Mouse (Mus musculus) MEL (cell line): ENCODE data around the gene Mrpl51. TPM values are rescaled to one million over a fixed set of nuclear protein-coding genes. Genes with fewer than 3 reads are reported as not detected.
A peak's percentile ranks its signal among the peaks of the same experiment; 100 is the strongest.

Experiments
- DNase-seq: peaks from one replicate; pipeline ENCODE4 v3.0.0; 2011; ENCODE audit warnings: low read depth, low spot score
- H3K27ac ChIP-seq: 2 replicates; pipeline ENCODE4 v1.5.1; 2012; ENCODE audit warnings: low read depth, mild to moderate bottlenecking, control low read depth, low read length, moderate library complexity; ENCODE audit not compliant: control insufficient read depth
- H3K27me3 ChIP-seq, 2 experiments: fragments of 150-350 bp in 1 of 2; sonication (generic) in 1 of 2; 2 replicates each; pipeline ENCODE4 v1.6.1; 2012; ENCODE audit warnings: low read length in 2 of 2, mild to moderate bottlenecking in 2 of 2, improper control_type of control experiment in 1 of 2, moderate library complexity in 1 of 2; ENCODE audit not compliant: insufficient read depth in 2 of 2, control insufficient read depth in 1 of 2
- H3K36me3 ChIP-seq, 2 experiments: 2 replicates each; pipeline ENCODE4 v1.6.1; 2012 to 2014; ENCODE audit warnings: low read length in 2 of 2, improper control_type of control experiment in 1 of 2, inconsistent platforms in 1 of 2, mild to moderate bottlenecking in 1 of 2; ENCODE audit not compliant: insufficient read depth in 2 of 2, control insufficient read depth in 1 of 2
- H3K4me1 ChIP-seq, 2 experiments: fragments of 150-350 bp in 1 of 2; sonication (generic) in 1 of 2; 2 replicates each; pipeline ENCODE4 v1.6.1; 2012; ENCODE audit warnings: low read length in 2 of 2, improper control_type of control experiment in 1 of 2, mild to moderate bottlenecking in 1 of 2; ENCODE audit not compliant: insufficient read depth in 2 of 2, control insufficient read depth in 1 of 2
- H3K4me3 ChIP-seq, 2 experiments: fragments of 150-350 bp in 1 of 2; sonication (generic) in 1 of 2; 2 replicates each; pipeline ENCODE4 v1.5.1; 2012; ENCODE audit warnings: low read depth in 2 of 2, low read length in 2 of 2, mild to moderate bottlenecking in 2 of 2, moderate library complexity in 2 of 2, control low read depth in 1 of 2, improper control_type of control experiment in 1 of 2; ENCODE audit not compliant: control insufficient read depth in 1 of 2, insufficient read depth in 1 of 2
- H3K79me2 ChIP-seq: 2 replicates; pipeline ENCODE4 v1.6.1; 2012; ENCODE audit warnings: mild to moderate bottlenecking, low read length, moderate library complexity; ENCODE audit not compliant: control insufficient read depth, poor library complexity, insufficient read depth
- H3K9ac ChIP-seq: 2 replicates; pipeline ENCODE4 v1.6.1; 2012; ENCODE audit warnings: low read depth, mild to moderate bottlenecking, control low read depth, low read length, moderate library complexity; ENCODE audit not compliant: control insufficient read depth, poor library complexity, severe bottlenecking
- H3K9me3 ChIP-seq: fragments of 150-350 bp; sonication (generic); replicated peaks from 2 replicates; pipeline ENCODE4 v1.6.1; 2012; ENCODE audit warnings: mild to moderate bottlenecking, low read length, improper control_type of control experiment, moderate library complexity; ENCODE audit not compliant: insufficient read depth
- CHD2 ChIP-seq: IDR thresholded peaks from 2 replicates; pipeline ENCODE4 v1.6.1; 2011; ENCODE audit warnings: low read length, improper control_type of control experiment
- CTCF ChIP-seq, 3 experiments: IDR thresholded peaks in 2 of 3; conservative IDR thresholded peaks in 1 of 3; 2 replicates each; pipeline ENCODE4 v1.5.1; 2011 to 2012; ENCODE audit warnings: low read length in 3 of 3, low read depth in 2 of 3, mild to moderate bottlenecking in 2 of 3, improper control_type of control experiment in 1 of 3, inconsistent platforms in 1 of 3, mixed read lengths in 1 of 3, moderate library complexity in 1 of 3; ENCODE audit not compliant: control insufficient read depth in 1 of 3, insufficient read depth in 1 of 3, poor library complexity in 1 of 3, severe bottlenecking in 1 of 3
- E2F4 ChIP-seq: IDR thresholded peaks from 2 replicates; pipeline ENCODE4 v1.6.1; 2011; ENCODE audit warnings: low read depth, low read length, improper control_type of control experiment, borderline replicate concordance
- ELF1 ChIP-seq: IDR thresholded peaks from 2 replicates; pipeline ENCODE4 v1.6.1; 2014; ENCODE audit warnings: low read depth, mild to moderate bottlenecking, inconsistent platforms, low read length, improper control_type of control experiment, moderate library complexity
- HCFC1 ChIP-seq: IDR thresholded peaks from 2 replicates; pipeline ENCODE4 v1.6.1; 2012; ENCODE audit warnings: low read depth, mild to moderate bottlenecking, inconsistent platforms, low read length, improper control_type of control experiment, moderate library complexity
- JUND ChIP-seq: IDR thresholded peaks from 2 replicates; pipeline ENCODE4 v1.6.1; 2011; ENCODE audit warnings: low read depth, mild to moderate bottlenecking, improper control_type of control experiment, low read length
- MAX ChIP-seq: IDR thresholded peaks from 2 replicates; pipeline ENCODE4 v1.6.1; 2011; ENCODE audit warnings: low read length, improper control_type of control experiment
- POLR2A ChIP-seq, 2 experiments: IDR thresholded peaks; 2 replicates each; pipeline ENCODE4 v1.6.1; 2011 to 2012; ENCODE audit warnings: low read length in 2 of 2, mild to moderate bottlenecking in 2 of 2, control low read depth in 1 of 2, improper control_type of control experiment in 1 of 2, low read depth in 1 of 2, moderate library complexity in 1 of 2; ENCODE audit not compliant: control insufficient read depth in 1 of 2, insufficient read depth in 1 of 2, poor library complexity in 1 of 2
- POLR2AphosphoS2 ChIP-seq: IDR thresholded peaks from 2 replicates; pipeline ENCODE4 v1.6.1; 2011; ENCODE audit warnings: low read length, improper control_type of control experiment
- RAD21 ChIP-seq: IDR thresholded peaks from 2 replicates; pipeline ENCODE4 v1.6.1; 2011; ENCODE audit warnings: mild to moderate bottlenecking, low read depth, low read length, improper control_type of control experiment
- SMC3 ChIP-seq: IDR thresholded peaks from 2 replicates; pipeline ENCODE4 v1.6.1; 2011; ENCODE audit warnings: low read depth, low read length, improper control_type of control experiment
- USF1 ChIP-seq: IDR thresholded peaks from 2 replicates; pipeline ENCODE4 v1.6.1; 2014; ENCODE audit warnings: low read depth, mild to moderate bottlenecking, inconsistent platforms, low read length, improper control_type of control experiment, moderate library complexity
- ZC3H11A ChIP-seq: IDR thresholded peaks from 2 replicates; pipeline ENCODE4 v1.6.1; 2012; ENCODE audit warnings: low read depth, mild to moderate bottlenecking, inconsistent platforms, low read length, improper control_type of control experiment
- polyA plus RNA-seq, 2 experiments: library from polyadenylated mRNA; stranded (reverse) in 1 of 2; unstranded in 1 of 2; fragments of >175 nt in 1 of 2; fragments of >200 nt in 1 of 2; gene quantifications; 2 replicates each; pipeline versions ENCODE4 v1.2.1 to v1.2.4; 2012; ENCODE audit warnings: low replicate concordance in 2 of 2, low read depth in 1 of 2; ENCODE audit not compliant: insufficient read length in 2 of 2, insufficient read depth in 1 of 2, missing spikeins in 1 of 2
- total RNA-seq: library from RNA; depleted of rRNA; stranded (reverse); fragments of 300-350 nt; gene quantifications from 2 replicates; pipeline ENCODE4 v1.2.3, GENCODE M21; 2012

Mrpl51 gene
- total and polyA plus RNA-seq, 3 experiments, result 251 to 286 TPM; not detected in 1

DNA sequence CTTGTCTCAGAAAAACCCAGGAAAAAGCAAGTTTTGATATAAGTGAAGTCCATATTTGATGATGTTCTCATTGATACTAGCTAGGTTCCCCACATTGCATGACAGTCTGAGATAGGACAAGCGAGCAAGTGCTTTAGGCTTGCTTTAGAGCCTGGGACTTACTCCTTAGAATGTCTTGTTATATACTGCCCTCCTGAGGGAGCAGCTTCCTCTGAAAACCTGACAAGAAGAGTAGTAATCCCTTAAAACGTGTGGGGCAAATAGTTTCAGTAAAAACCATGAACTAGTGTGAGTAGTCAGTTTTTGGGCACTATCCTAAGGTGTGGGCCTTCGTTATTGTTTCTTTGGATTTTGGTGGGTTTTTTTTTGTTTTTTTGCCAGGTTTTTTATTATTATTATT lies 48.5 kb upstream of the Mrpl51 start:
- H3K79me2 ChIP-seq, result peaks cover 6% of the 10 kb centered on the region; the same call in 1 of the 2 replicates
- TF ChIP-seq ZC3H11A, result peak; percentile 28; the same call in 1 of the 2 replicates
- no peak for TF ChIP-seq JUND
- TF ChIP-seq SMC3, result peak; percentile 54
- peak in 2 of 3 experiments; percentile 24 to 59; a peak in 3 of 6 replicates for TF ChIP-seq CTCF (IDR thresholded peaks at IDR 0.05 in 2 of 3, conservative IDR thresholded peaks at IDR 0.05 in 1 of 3; ENCODE audit: control insufficient read depth in 1 of 3, insufficient read depth in 1 of 3, low read depth in 2 of 3, low read length in 3 of 3, poor library complexity in 1 of 3, severe bottlenecking in 1 of 3)
- TF ChIP-seq POLR2A (IDR thresholded peaks at IDR 0.05; ENCODE audit: control insufficient read depth in 1 of 2, insufficient read depth in 1 of 2, low read depth in 1 of 2, low read length in 2 of 2, poor library complexity in 1 of 2), result 0 out of 4 replicates have a peak, but pooled peaks of 1 of the 2 experiments have one; percentile 7
- peak; percentile 34; the same call in 1 of the 2 replicates for TF ChIP-seq POLR2AphosphoS2
- TF ChIP-seq RAD21, result peak; percentile 42
- no peak for TF ChIP-seq ELF1
- no peak overlapping the region for H3K9ac ChIP-seq
- H3K36me3 ChIP-seq, result peaks cover 0 to 5% of the 10 kb centered on the region in 2 experiments; a peak in 2 of 4 replicates
- H3K27ac ChIP-seq, result no peak overlapping the region
- DNase-seq, result peak; percentile 61
- 0 out of 4 replicates have a peak, but pooled peaks cover 0 to 10% of the 10 kb centered on the region in 2 experiments for H3K4me1 ChIP-seq
- H3K27me3 ChIP-seq, result no peaks in the 10 kb centered on the region
- no peaks in the 10 kb centered on the region for H3K9me3 ChIP-seq
- no peak overlapping the region for H3K4me3 ChIP-seq

DNA sequence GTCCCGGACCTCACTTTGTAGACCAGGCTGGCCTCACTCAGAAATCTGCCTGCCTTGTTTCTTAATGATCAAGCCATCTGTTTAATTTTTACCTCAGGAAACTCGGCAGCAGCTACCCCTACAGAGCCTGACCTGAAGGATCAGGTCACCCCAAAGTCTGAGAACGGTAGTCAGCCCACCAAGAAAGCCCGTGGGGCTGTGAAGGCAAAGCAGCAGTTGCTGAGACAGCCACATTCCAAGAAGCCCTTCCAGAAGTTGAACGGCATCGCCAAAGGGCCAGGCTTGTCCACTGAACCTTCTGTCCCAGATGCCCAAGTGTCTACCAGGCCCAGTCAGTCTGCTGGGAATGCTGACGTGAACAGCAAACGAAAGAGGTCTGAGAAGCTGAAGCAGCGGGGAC lies 47.7 kb upstream of the Mrpl51 start:
- Histone ChIP-seq H3K4me3 (no peak overlapping the region), H3K27ac (no peak overlapping the region)
- TF ChIP-seq HCFC1, result no peak
- no peak for TF ChIP-seq CHD2
- no peak for TF ChIP-seq E2F4
- TF ChIP-seq MAX, result no peak
- peak in 1 of 2 experiments; percentile 45; a peak in 1 of 4 replicates for TF ChIP-seq POLR2A (IDR thresholded peaks at IDR 0.05; ENCODE audit: control insufficient read depth in 1 of 2, insufficient read depth in 1 of 2, low read depth in 1 of 2, low read length in 2 of 2, poor library complexity in 1 of 2)

DNA sequence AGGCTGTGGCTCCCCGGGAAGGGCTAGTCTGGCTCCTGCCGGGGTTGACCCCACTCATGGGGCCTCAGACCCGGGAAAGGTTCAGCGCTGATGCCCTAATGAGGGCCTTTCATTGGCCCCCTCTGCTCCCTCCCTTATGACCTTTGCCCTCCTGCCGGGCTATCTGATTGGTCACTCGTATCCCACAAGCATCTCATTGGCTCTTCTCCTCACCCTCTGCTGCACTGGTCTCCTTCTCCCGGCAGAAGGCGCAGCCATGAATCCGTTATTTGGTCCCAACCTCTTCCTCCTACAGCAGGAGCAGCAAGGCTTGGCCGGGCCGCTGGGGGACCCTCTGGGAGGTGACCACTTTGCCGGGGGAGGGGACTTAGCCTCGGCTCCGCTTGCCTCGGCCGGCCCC lies 46.6 kb upstream of the Mrpl51 start, which contains the start of gene Iffo1:
TSS of gene Iffo1 (plus strand) at position 241 of the 400 bp plus-strand sequence.
- H3K9me3 ChIP-seq, result no peaks in the 10 kb centered on the region
- no peak within 1 kb of the TSS for H3K27ac ChIP-seq
- H3K27me3 ChIP-seq, result no peaks in the 10 kb centered on the region
- peaks cover 2% of the 10 kb centered on the region; the same call in 1 of the 2 replicates for H3K79me2 ChIP-seq
- no peak within 1 kb of the TSS for H3K9ac ChIP-seq
- 0 out of 4 replicates have a peak, but pooled peaks cover 0 to 10% of the 10 kb centered on the region in 2 experiments for H3K4me1 ChIP-seq
- no peak for DNase-seq
- H3K36me3 ChIP-seq, result peaks cover 0 to 5% of the 10 kb centered on the region in 2 experiments; a peak in 2 of 4 replicates
- TF ChIP-seq POLR2A (IDR thresholded peaks at IDR 0.05; ENCODE audit: control insufficient read depth in 1 of 2, insufficient read depth in 1 of 2, low read depth in 1 of 2, low read length in 2 of 2, poor library complexity in 1 of 2) (peak in 1 of 2 experiments; percentile 39; a peak in 1 of 4 replicates), USF1 (no peak)
- no peak within 1 kb of the TSS for H3K4me3 ChIP-seq

More for the DNA sequence above, 47.7 kb upstream of the Mrpl51 start:
- DNase-seq, result no peak
- peaks cover 2% of the 10 kb centered on the region; the same call in 1 of the 2 replicates for H3K79me2 ChIP-seq
- H3K36me3 ChIP-seq, result peaks cover 0 to 5% of the 10 kb centered on the region in 2 experiments; a peak in 2 of 4 replicates
- 0 out of 4 replicates have a peak, but pooled peaks cover 0 to 10% of the 10 kb centered on the region in 2 experiments for H3K4me1 ChIP-seq
- no peaks in the 10 kb centered on the region for H3K9me3 ChIP-seq
- H3K27me3 ChIP-seq, result no peaks in the 10 kb centered on the region
- no peak overlapping the region for H3K9ac ChIP-seq
